ENCODE assay signal across 7 mouse cellular contexts in the genomic region with DNA sequence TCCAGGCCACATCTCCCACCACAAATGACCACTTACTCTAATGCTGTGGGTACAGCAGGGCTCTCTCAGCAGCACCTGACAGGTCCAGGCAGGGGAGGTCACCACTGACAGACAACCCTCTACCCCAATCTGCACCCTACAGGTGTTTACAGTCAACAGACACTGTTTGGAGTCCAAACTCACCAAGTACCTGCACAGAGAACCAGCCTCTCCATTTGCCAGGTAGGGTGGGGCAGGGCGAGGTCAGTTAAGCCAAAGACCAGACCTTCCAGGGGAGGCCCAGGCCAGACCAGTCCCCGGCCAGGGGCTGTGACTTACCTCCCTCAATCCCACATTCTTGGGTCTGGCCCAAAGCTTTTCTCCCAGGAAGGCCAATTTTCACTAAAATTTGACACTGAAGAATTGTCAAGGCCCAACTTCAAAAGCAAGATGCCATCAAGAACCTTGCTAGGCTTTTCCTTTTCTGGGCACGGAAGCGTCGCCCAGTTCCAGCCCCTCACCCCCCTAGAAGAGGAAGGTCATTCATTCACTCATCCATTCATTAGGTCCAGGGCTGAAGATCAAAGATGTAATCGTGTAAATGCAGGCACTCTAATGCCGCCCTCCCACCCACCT. TPM values are rescaled to one million over a fixed set of nuclear protein-coding genes. Genes with fewer than 3 reads are reported as not detected.
A peak's percentile ranks its signal among the peaks of the same experiment; 100 is the strongest.
DNase-seq lines count a peak whose midpoint lies in the region; ATAC-seq and TF ChIP-seq lines count a peak whose summit lies in the region.

No protein-coding gene starts in this region.

- H3K36me3 ChIP-seq in lung, embryonic 16.5 days (ENCODE audit: control insufficient read depth, insufficient read depth, low read length): peaks cover 4% of the 10 kb centered on the region
- peaks cover 33% of the 10 kb centered on the region for H3K36me3 ChIP-seq in forebrain, embryonic 10.5 days (replicated peaks)
- H3K36me3 ChIP-seq in limb, embryonic 11.5 days (ENCODE audit: control insufficient read depth, insufficient read depth, low read length): peaks cover 11% of the 10 kb centered on the region; the same call in 1 of the 2 replicates
- H3K36me3 ChIP-seq in small intestine, adult 2 months (ENCODE audit: control insufficient read depth, insufficient read depth, low read length): peaks cover 13% of the 10 kb centered on the region

- peaks cover 11% of the 10 kb centered on the region for H3K4me1 ChIP-seq in lung, embryonic 16.5 days (replicated peaks; ENCODE audit: control insufficient read depth, insufficient read depth, low read length)
- peaks cover 26% of the 10 kb centered on the region for H3K4me1 ChIP-seq in forebrain, embryonic 10.5 days
- H3K4me1 ChIP-seq in limb, embryonic 11.5 days (ENCODE audit: control insufficient read depth, insufficient read depth, low read length): peaks cover 11% of the 10 kb centered on the region
- H3K4me1 ChIP-seq in small intestine, adult 2 months (ENCODE audit: control insufficient read depth, insufficient read depth, insufficient read length, low read length): peaks cover 11% of the 10 kb centered on the region

- WGBS in lung, embryonic 16.5 days: 44% methylated on average over 7 of the region's 7 CpGs
- WGBS in forebrain, embryonic 10.5 days: 73% methylated on average over 7 of the region's 7 CpGs
- WGBS in limb, embryonic 11.5 days: 51% methylated on average over 7 of the region's 7 CpGs
- WGBS in small intestine, adult 2 months: 22% methylated on average over 7 of the region's 7 CpGs

- no peak for DNase-seq in lung, postnatal 25 days (ENCODE audit: low spot score)
- no peak for DNase-seq in forebrain, embryonic 10.5 days (ENCODE audit: extremely low spot score, low spot score)
- DNase-seq in limb, embryonic 11.5 days (ENCODE audit: low spot score): no peak
- DNase-seq in spleen, adult 18-20 months: no peak
- no peak for DNase-seq in frontal cortex, postnatal 10 days (ENCODE audit: low spot score in 2 of 2)

- ATAC-seq in lung, embryonic 16.5 days (ENCODE audit: low read depth): no peak
- ATAC-seq in limb, embryonic 11.5 days (ENCODE audit: insufficient number of reproducible peaks, low FRiP score, low TSS enrichment, low read depth): no peak

- H3K27ac ChIP-seq in lung, embryonic 16.5 days (ENCODE audit: low read length): peak overlapping the region; percentile 96; the same call in 1 of the 2 replicates
- H3K27ac ChIP-seq in forebrain, embryonic 10.5 days: peak overlapping the region; percentile 98
- no peak overlapping the region for H3K27ac ChIP-seq in limb, embryonic 11.5 days (replicated peaks; ENCODE audit: low read depth, low read length)
- H3K27ac ChIP-seq in small intestine, adult 2 months (ENCODE audit: insufficient read depth, low read depth, low read length): peak overlapping the region; percentile 48

- H3K27me3 ChIP-seq in lung, embryonic 16.5 days (ENCODE audit: control insufficient read depth, insufficient read depth, low read depth, low read length): no peaks in the 10 kb centered on the region
- no peaks in the 10 kb centered on the region for H3K27me3 ChIP-seq in forebrain, embryonic 10.5 days (ENCODE audit: poor library complexity, severe bottlenecking)
- H3K27me3 ChIP-seq in limb, embryonic 11.5 days (ENCODE audit: control insufficient read depth, insufficient read depth, low read length): no peaks in the 10 kb centered on the region
- H3K27me3 ChIP-seq in small intestine, adult 2 months (ENCODE audit: control insufficient read depth, insufficient read depth, low read length): no peaks in the 10 kb centered on the region

- H3K4me2 ChIP-seq in lung, embryonic 16.5 days (ENCODE audit: low read depth, low read length): peak overlapping the region; percentile 85
- H3K4me2 ChIP-seq in limb, embryonic 11.5 days (ENCODE audit: low read depth, severe bottlenecking): peak overlapping the region; percentile 86

- H3K9me3 ChIP-seq in lung, embryonic 16.5 days (ENCODE audit: control insufficient read depth, low read length): no peaks in the 10 kb centered on the region
- H3K9me3 ChIP-seq in forebrain, embryonic 10.5 days: no peaks in the 10 kb centered on the region
- no peaks in the 10 kb centered on the region for H3K9me3 ChIP-seq in limb, embryonic 11.5 days (ENCODE audit: control insufficient read depth, low read length)

- H3K9ac ChIP-seq in lung, embryonic 16.5 days (ENCODE audit: low read length): peak overlapping the region; percentile 91
- peak overlapping the region; percentile 95 for H3K9ac ChIP-seq in limb, embryonic 11.5 days (ENCODE audit: low read length)

- TF ChIP-seq POLR2A in small intestine, adult 2 months (IDR thresholded peaks at IDR 0.05; ENCODE audit: low read depth, low read length): no peak

- no peak for TF ChIP-seq CTCF in small intestine, adult 2 months (IDR thresholded peaks at IDR 0.05; ENCODE audit: extremely low read depth, insufficient read length, insufficient replicate concordance, low read depth, low read length)

- peak overlapping the region; percentile 90 for H3K4me3 ChIP-seq in lung, embryonic 16.5 days (ENCODE audit: low read length)
- H3K4me3 ChIP-seq in forebrain, embryonic 10.5 days: peak overlapping the region; percentile 96
- H3K4me3 ChIP-seq in limb, embryonic 11.5 days (ENCODE audit: low read depth, low read length): peak overlapping the region; percentile 91
- peak overlapping the region; percentile 86 for H3K4me3 ChIP-seq in small intestine, adult 2 months (ENCODE audit: low read depth, low read length)

RNA-seq across cellular contexts. Expression of gene Atp6v0c, which starts 1.5 kb away (rescaled TPM):
- 462 and 486 TPM in 2 replicates for polyA plus RNA-seq in lung, embryonic 16.5 days (2015; fragmentation: Nextera tagmentation; extraction: Ambion mirVana)
- 419 and 421 TPM in 2 replicates for polyA plus RNA-seq in forebrain, embryonic 10.5 days (2016; fragmentation: Nextera tagmentation; extraction: Ambion mirVana)
- 391 and 434 TPM in 2 replicates for polyA plus RNA-seq in limb, embryonic 11.5 days (2014; fragmentation: Nextera tagmentation; extraction: Ambion mirVana)
- 549 and 948 TPM in 2 replicates for polyA plus RNA-seq in small intestine, adult 2 months (2012; rRNA removed)

RNA-seq across cellular contexts. Expression of gene Amdhd2, which starts 4.4 kb away (rescaled TPM):
- 30.8 TPM in 2 replicates for polyA plus RNA-seq in lung, embryonic 16.5 days (2015; fragmentation: Nextera tagmentation; extraction: Ambion mirVana)
- polyA plus RNA-seq in forebrain, embryonic 10.5 days (2016; fragmentation: Nextera tagmentation; extraction: Ambion mirVana): 40.2 and 44.7 TPM in 2 replicates
- polyA plus RNA-seq in limb, embryonic 11.5 days (2014; fragmentation: Nextera tagmentation; extraction: Ambion mirVana): 32.6 and 37.8 TPM in 2 replicates
- 61.6 and 187 TPM in 2 replicates for polyA plus RNA-seq in small intestine, adult 2 months (2012; rRNA removed)

RNA-seq across cellular contexts. Expression of gene Pdpk1, which starts 17.3 kb away (rescaled TPM):
- 33.1 and 34.9 TPM in 2 replicates for polyA plus RNA-seq in lung, embryonic 16.5 days (2015; fragmentation: Nextera tagmentation; extraction: Ambion mirVana)
- polyA plus RNA-seq in forebrain, embryonic 10.5 days (2016; fragmentation: Nextera tagmentation; extraction: Ambion mirVana): 32.6 and 34.3 TPM in 2 replicates
- polyA plus RNA-seq in limb, embryonic 11.5 days (2014; fragmentation: Nextera tagmentation; extraction: Ambion mirVana): 35.5 and 36.5 TPM in 2 replicates
- 10.8 and 12.7 TPM in 2 replicates for polyA plus RNA-seq in small intestine, adult 2 months (2012; rRNA removed)

RNA-seq across cellular contexts. Expression of gene Tbc1d24, which starts 37.4 kb away (rescaled TPM):
- polyA plus RNA-seq in lung, embryonic 16.5 days (2015; fragmentation: Nextera tagmentation; extraction: Ambion mirVana): 4.6 and 6.4 TPM in 2 replicates
- polyA plus RNA-seq in forebrain, embryonic 10.5 days (2016; fragmentation: Nextera tagmentation; extraction: Ambion mirVana): 6.8 and 7.5 TPM in 2 replicates
- 5.0 and 5.2 TPM in 2 replicates for polyA plus RNA-seq in limb, embryonic 11.5 days (2014; fragmentation: Nextera tagmentation; extraction: Ambion mirVana)
- 11.4 and 62.9 TPM in 2 replicates for polyA plus RNA-seq in small intestine, adult 2 months (2012; rRNA removed)

RNA-seq across cellular contexts. Expression of gene Ntn3, which starts 41.3 kb away (rescaled TPM):
- 3.3 and 3.8 TPM in 2 replicates for polyA plus RNA-seq in lung, embryonic 16.5 days (2015; fragmentation: Nextera tagmentation; extraction: Ambion mirVana)
- 2.3 and 2.9 TPM in 2 replicates for polyA plus RNA-seq in forebrain, embryonic 10.5 days (2016; fragmentation: Nextera tagmentation; extraction: Ambion mirVana)
- 9.2 and 9.5 TPM in 2 replicates for polyA plus RNA-seq in limb, embryonic 11.5 days (2014; fragmentation: Nextera tagmentation; extraction: Ambion mirVana)
- 1.3 and 1.6 TPM in 2 replicates for polyA plus RNA-seq in small intestine, adult 2 months (2012; rRNA removed)
